Mouse (Mus musculus): ENCODE data around the gene Kcna10.

The Kcna10 gene

DNA sequence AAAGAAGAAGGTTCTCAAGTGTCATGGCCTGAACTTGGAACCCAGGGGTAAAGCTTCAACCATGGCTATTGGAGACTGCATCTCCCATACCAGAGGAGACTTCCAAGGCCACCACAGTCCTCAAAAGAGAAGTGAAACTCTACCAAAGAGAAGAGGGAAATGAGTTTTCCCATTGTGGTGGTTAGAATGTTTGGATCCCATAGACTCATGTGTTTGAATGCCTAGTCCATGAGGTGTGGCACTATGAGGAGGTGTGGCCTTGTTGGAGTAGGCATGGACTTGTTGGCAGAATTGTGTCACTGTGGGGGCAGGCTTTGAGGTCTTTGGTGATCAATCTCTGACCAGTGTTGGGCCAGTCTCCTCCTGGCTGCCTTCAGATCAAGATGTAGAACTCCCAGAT lies 22.3 kb downstream of the Kcna10 start:
- DNase-seq: no peak

DNA sequence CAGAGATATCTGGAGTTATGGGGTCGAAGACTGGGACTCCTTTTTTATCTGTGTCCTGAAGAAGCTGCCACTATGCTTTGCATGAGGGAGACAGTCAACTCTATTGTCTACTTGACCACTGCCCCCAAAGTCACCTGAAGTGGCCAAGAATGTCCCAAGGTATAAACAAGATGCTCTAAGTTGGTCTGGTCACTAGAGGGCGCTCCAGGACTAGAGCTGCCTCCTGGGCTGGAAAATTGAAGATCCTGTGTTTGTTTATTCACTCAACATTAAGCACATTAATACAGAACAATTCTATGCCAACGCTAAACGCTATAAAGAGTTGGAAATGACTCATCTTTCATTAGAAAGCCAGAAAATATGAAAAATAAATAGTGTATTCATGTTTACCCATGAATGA lies 23.1 kb downstream of the Kcna10 start:
- peak; percentile 84 for DNase-seq

DNA sequence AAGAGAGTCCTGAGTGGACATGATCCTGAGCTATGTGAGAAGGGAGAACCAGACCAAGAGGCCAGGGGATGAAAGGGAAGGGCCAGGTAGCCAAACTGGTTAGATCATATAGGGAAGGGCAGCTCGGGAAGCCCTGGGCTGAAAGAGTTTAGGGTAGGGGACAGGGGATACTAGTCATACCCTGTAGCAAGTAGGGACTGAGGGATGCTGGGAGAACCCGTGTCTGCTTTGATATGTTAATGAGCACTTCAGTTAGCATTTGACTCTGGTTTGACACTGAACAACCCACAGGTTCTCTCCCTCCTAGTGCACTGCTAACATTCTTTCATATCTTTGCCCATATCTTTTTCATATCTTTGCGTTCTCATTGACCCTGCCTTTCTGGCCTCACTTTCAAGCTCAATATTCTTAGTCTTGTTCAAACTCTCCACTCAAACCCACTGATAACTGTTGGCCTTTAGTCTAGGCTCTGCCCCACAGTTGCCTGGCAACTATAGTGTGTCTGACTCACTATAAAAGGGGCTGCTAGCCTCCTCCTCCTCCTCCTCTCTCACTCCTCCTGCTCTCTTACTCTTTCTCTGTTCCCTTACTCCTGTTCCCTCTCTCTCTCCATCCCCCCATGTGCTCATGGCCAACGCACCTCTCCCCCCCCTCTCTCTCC lies 23.8 kb downstream of the Kcna10 start:
- DNase-seq: no peak

DNA sequence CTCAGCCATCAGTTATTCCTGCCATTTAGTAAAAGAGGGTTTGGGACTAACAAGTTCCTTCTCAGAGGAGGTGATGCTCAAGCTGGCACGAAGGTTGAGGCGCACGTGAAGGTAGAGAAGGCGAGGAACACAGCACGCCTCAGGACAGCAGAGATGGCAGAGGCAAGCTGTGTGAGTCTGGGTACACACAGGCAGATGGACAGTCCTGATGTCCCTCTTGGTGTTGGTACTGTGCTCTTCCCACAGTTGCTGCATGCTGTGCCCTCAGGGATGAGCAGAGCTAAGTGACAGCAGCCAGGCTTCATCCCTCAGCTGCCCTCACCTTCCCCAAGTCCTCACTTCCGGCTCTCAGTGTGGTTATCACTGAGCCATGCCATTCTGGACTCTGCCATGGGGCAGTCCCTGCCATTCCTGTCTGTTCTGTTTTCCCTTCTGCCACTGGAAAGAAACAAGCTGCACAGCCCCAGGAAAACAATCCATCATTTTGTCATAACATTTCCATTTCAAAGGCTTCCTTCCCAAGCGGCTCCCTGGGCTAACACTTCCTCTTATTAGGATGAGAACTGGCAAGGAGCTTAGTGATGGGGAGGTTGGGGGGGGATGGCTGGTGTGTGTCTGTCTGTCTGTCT lies 24.9 kb downstream of the Kcna10 start:
- DNase-seq: peak; percentile 2

DNA sequence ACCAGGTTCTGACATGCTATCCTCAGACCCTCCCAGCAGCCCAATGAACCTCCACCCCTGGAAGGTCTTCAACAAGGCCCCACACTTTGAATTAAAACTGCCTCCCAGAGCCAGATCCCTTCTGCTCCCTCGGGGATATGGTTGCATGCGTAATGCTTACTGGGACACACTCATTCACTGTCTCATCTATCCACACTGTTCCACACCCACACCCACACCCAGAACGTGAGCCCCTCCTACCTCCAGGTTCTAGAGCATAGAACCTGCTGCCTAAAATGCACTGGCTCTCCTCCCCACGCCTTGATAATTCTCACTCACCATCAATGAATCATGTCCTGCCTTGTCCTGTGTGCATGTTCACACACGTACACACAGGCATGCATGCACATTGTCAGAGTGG lies 31.8 kb downstream of the Kcna10 start:
- no peak for DNase-seq

DNA sequence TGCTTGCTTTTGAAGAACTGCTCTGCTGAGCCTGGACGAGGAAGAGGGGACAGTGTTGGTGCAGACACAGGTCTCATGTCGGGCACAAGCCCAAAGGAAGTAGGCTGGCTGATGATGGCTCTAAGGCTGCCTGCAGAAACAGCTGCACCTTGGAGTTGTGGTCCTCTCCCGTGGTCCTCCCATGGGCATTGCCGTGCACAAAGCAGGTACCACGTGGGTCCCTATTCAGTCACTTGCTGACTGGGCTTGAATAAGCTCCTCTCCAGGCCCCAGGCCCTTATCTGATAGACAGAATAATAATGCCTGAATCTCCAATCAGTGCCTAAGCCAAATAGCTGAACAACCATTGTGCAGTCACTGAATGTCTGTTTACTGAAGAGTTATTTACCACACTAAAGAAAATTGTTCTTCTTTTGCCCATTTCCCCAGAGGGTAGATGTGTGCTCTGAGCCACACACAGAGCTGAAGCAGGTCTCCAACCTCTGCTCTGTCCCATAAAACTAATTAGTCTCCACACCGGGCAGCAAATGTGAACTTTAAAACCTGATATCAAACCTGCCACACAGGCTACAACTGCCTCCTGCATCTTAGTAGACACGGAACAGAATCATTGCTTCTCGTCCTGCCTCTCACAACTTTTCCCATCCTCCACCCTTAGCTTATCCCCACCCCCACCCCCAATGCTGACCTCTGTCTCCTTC lies 33.7 kb downstream of the Kcna10 start:
- no peak for DNase-seq

DNA sequence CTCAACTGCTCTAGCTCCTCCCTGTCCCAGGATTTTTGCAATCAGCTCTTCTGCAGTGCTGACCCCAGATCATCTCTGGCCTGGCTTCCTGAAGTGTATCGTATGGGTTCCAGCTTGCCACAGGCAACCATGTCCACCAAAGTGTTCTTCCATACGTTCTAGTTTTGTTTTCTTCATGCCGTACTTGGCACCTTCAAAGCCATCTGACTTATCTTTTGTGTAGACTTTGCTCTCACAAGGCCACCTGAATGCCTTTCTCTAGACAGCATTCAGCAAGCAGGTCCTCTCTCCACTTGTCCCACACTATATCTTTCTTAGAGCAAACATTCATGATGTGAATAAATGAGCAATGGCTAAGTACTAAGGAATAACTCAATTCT lies 34.2 kb downstream of the Kcna10 start:
- DNase-seq: no peak

DNA sequence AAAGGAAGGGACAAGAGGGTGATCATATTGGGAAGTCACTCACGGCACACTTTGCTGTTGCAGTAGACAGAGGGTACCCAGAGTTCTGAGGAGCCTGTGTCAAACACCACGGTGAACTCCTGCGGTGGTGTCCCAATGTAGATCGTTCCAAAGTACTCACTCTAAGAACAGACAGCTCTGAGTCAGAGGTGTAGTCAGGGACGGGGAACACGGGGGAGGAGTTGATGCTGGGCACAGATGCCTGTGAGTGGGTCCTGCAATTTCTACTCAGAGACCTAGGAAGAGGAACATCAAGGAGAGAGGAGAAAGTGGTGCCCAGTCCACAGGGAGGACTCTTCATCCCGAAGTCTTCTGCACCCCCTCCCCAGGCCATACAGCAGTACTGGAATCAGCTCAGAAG lies 35.7 kb downstream of the Kcna10 start:
- no peak for DNase-seq

DNA sequence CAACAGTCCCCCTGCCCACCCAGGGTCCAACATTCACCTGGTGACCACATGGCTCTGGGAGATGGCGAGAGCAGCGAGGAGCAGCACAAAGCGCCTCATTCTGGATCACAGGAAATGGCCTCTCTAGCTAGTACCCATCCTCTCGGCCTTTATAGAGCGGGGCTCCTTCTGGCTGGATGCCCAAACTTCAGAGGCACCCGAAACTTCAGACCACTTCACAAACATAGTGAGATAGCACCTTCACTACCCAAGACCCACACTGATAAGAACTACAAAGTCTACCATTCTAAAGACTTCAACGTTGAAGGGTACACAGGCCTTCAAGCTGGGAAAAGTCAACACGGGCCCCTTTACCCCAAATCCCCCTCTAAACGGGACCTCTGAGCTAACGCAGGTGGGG lies 38.8 kb downstream of the Kcna10 start, which contains the start of gene Cym:
Gene Cym (minus strand): TSS at position 125 of the 400 bp plus-strand sequence.
- DNase-seq: no peak

DNA sequence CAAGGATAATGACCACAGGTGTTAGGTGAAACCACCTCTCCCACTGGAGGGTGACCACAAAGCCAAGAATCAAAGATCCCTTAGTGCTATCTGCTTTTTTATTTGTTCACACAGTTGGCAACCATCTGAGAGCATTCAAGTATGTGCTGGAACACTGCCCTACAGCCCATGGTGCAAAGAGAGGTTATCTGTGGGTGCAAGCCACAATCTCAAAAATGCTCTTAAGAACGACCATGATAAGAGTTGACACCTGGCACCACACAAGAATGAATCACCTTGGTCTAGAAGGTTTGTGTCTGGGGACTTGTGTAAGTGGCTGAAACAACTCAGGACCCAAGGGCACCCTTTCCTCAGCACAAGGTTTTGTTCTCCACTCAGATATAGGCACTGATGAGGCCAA lies 40.4 kb downstream of the Kcna10 start:
- no peak for DNase-seq

DNA sequence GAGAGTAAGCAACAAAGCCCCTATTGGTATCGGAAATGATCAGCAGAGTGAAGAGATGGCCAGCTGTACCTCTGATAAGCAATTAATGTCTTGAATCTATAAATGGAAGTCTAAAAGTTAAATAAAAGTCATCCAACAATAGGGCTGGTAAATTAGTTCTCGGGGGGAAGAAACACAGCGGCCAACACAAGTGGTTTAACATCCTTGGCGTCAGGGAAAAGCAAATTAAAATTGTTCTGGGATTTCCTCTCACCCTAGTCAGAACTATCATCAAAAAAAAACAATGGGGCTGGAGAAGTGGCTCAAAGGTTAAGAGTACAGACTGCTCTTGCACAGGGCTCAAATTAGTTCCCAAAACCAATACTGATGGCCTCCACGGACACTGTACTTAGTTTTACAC lies 43.0 kb downstream of the Kcna10 start:
- no peak for DNase-seq

DNA sequence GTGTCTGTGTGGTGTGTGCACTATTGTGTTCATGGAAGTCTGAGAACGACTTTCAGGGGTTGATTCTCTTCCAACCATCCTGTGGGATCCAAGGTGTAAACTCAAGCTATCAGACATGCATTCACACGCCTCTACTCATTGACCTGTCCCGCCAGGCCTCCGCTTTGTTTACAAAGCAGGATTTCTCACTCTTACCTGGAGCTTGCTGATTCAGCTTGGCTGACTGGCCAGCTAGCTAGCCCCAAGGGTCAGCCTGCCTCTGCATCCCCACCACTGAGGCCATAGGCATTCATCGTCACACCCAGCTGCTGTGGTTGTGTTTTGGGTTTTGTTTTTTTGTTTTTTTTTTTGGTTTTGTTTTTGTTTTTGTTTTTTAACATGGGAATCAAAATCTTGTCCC lies 46.4 kb downstream of the Kcna10 start:
- DNase-seq: no peak

DNA sequence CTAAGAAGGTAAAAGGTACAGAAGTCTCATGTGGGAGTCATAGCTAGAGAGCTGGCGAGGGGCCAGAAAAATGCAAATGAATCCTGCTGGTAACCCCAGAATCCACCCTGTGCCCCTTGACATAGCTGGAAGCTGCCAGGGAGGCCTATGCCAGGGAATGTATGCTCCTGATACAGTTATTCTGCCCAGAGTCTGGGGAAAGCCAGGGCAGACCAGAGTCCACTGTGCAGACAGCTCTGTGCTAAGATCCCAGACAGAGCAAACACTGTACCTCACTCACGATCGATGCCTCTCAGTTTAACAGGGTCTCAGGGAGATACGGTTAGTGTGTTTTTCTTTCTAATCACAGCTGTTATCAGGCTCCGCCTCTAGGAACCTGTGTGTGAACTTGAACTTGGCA lies 47.0 kb downstream of the Kcna10 start:
- DNase-seq: no peak

DNA sequence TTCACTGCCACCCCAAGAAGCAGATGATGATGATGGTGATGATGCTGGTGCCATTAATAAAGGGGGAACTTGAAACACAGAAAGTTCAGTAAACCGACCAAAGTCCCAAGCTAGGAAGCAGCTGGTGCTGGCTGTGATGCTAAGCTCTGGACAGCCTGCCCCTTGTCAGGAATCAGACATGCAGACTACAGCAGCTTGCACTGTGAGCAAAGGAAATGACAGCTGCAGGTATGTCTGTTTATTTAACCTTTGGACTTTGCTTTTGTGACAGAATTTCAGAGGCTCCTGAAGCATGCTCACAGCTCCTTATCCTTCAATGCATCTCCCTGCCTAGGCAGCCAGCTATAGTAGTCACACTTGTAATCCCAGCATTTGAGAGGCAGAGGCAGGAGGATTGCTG lies 47.7 kb downstream of the Kcna10 start, which contains the start of gene A630076J17Rik:
Gene A630076J17Rik (plus strand): TSS at position 88 of the 400 bp plus-strand sequence.
- DNase-seq: no peak

DNA sequence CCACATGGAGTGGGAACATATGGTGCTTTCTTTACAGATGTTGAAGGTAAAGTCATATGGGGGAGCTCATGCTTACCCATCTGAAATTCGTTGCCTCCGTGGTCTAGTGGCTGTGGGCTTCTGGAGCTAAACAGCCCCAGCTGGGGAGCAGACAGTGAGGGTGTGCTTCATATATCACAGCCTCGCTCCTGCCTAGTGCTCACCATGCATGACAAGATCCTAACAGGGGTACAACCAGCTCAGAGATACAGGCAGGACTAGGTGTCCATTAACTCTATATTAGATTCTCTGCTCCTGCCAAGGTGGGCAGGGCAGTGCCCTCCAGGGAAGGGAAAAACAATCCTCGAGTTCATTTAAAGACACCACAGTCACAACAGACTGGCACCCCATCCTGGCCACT lies 48.3 kb downstream of the Kcna10 start:
- DNase-seq: no peak

DNA sequence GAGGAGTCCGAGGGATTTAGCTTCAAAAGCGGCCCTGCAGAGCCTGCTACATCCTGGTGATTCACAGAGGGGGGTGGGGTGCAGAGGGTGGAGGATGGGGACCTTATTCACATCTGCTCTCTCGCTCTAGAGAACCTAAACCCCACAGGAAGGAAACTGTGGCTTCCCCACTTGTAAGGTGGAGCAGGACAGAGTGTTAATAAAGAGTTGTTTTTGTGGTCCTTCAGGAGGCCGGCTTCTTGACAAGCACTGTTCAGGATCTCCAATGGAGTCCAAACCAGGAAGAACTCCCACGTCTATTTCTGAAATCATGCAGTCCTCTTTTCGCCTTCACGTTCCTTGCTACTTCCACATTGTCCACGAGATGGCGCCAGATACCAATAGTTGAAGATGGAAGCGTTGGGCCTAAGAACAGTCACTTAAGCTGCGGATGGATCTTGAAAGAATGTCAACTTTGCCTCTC lies 50.5 kb downstream of the Kcna10 start:
- peak; percentile 87 for DNase-seq

DNA sequence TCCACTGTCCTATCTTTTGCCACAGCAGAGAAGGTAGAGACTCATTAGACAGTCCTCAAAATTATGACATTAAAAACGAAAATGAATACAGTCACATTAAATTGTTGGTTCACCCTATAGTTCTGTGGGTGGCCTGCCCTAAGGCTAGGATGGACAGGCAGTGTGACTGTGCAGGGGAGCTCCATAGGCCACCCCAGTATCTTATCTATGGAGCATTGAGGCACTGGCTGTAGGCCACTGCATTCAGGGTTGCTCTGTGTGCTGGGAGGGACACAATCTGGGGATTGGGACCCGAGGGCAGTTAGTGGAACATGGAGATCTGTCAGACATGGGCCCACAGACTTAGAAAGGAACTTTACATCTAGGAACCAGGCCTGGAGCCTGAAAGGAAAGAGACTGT lies 51.1 kb downstream of the Kcna10 start:
- DNase-seq: no peak

DNA sequence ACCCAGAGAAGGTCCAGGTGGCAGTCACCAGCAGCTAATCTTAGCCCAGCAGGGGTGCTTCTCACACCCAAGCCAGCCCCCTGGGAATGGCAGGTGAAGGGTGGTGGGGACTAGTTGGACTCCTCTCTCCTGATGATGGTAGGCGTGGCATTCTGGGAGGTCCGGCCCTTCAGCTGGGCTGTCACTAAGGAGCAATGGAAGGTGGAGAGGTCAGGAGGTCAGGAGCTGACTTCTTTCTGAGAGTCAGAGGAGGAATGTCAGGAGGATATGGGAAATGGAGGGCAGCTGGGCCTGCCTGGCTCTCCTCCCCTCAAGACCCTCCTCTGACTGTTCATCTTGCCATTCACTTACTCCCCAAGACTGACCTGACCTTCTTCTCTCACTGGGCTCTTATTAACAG lies 55.2 kb downstream of the Kcna10 start:
- no peak for DNase-seq

DNA sequence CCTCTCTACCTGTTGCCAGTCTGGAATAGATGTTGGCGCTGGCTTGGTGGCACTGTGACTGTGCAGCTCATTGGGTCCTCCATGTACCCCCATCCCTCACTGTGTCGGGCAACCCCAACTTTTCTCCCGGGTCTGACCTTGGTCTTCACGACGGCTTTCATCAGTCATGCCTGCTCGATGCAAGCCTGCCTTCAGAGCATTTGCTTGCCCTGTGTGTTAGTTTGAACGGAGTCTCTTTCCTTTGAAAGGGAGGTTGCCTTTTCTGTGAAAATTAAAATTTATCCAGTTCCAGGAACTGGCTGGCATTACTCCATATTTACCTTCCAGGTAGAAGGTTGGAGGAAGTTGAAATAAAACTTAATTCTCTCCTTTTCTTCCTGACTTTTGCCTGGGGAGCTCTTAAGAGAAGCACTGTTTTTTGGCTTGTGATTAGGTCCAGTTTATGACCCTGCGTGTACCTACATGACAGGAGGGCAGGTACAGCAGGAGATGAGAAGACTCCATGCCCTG lies 55.7 kb downstream of the Kcna10 start:
- DNase-seq: no peak

DNA sequence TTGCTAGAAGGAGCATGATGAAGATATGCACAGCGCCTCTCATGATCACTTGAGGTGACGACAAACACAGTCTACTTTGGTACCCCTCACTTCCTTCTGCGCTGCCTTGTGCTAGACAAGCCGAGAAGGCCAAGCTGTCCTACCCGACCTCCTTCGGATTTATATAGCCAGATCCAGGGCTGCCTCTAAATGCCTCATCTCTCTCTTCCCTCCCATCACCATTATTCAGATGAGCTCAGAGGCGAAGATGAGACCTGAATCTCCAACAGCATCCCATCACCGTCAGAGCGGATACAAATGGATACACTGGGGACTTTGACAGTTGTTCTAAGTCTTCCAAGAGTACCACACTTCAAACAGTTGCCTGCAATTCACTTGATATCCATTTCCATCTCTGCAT lies 56.8 kb downstream of the Kcna10 start, which contains the start of gene Prok1:
Gene Prok1 (minus strand): TSS at position 101 of the 400 bp plus-strand sequence.
- DNase-seq: no peak

DNA sequence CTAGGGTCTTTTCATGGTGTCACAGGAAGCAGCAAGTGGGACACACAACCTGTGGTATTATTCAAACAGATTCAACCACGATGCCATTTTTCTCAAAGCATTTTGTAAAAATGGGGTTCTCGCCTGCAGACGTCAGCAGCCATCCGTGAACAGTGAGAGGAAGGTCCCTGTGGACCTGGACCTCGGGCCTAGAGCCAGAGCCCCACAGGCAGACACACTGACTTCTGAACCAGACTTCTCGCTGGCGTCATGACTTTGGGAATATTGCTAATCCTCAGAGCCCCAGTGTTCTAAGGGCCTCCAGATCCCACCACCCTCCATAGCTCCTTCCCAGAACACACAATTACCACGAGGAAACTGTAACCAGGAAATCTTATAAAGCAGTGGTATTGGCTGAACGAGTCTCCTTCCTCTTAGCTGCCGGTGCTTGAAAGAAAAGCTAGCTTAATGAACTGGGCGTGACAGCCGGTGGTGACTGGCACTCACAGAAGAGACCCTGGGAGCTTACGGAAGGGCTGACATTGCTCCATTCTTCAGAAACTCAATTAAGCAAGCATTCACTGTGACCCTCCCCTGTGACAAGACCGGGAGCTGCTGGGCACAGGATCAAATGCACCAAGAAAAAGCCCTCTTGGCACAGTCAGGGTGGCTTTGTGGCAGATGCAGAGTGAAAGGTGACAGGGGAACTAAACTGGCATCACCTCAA lies 58.7 kb downstream of the Kcna10 start:
- no peak for DNase-seq
